Mouse (Mus musculus): ENCODE results near the gene Thegl.

DNA sequence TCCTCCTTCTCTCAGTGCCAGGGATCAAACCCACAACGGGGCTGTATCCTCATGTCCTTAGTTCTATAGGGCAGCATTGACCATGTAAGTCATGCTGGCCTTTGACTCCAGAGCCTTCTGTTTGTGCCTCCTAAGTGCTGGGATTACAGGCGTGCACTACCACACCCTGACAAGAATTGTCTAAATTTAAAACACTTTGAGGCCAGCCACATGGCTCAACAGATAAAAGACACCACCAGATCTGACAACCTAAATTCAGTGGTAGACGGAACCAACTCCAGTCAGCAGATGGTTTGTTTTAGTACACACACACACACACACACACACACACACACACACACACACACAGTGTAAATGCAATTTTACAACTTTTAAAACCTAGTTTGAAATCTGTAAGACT, 12.2 kb downstream of the Thegl start:
- no peak for TF ChIP-seq CTCF (IDR thresholded peaks at IDR 0.05; ENCODE audit: low read depth, low read length)
- no peak for TF ChIP-seq GATA1 (IDR thresholded peaks at IDR 0.05; ENCODE audit: borderline replicate concordance, low read length)

Data from G1E (cell line).